Mouse (Mus musculus) gastrocnemius, postnatal 10 days (tissue): ENCODE results near the gene Syt8. TPM values are rescaled to one million over a fixed set of nuclear protein-coding genes. Genes with fewer than 3 reads are reported as not detected.

Experiments
- DNase-seq: peaks from one replicate; pipeline ENCODE4 v3.0.0; 2021; ENCODE audit warnings: mixed read lengths
- total RNA-seq, 2 experiments: library from RNA; stranded (reverse); gene quantifications; 2 replicates each; pipeline ENCODE4 v1.2.3; 2021

Gene Syt8
- total RNA-seq, 2 experiments from 2014 or later: 0.36 TPM; not detected in 1

DNA sequence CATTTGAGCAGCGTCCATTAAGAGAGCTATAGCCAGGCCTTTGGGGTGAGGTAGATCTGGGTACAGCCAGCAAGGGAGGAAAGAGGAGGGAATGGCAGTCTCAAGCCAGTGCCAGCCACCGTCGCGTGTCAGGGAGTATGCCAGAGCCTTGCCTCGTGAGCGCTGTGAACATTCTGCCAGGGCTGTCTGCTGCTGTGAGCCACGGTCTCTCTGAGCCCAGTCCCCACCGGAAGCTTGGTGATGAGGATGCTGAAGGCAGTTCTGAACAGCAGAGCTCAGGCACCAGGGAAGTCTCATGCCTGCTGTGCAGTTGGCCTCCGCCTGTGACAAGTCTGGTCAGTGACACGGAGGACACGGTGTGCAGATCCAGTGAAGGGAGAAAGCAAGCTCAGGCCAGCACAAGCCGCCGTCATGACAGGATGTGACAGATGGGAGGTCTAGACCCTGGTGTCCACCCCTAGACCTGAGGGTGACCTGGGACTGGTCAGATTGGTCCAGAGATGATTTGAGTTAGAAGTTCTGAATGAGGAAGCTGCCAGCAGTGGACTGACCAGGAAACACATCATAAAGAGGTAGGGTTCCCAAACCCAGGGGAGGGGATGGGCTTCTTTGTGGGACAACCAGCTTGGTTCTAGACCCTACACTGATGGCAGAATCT, 42.3 kb downstream of the Syt8 start:
- no peak for DNase-seq

DNA sequence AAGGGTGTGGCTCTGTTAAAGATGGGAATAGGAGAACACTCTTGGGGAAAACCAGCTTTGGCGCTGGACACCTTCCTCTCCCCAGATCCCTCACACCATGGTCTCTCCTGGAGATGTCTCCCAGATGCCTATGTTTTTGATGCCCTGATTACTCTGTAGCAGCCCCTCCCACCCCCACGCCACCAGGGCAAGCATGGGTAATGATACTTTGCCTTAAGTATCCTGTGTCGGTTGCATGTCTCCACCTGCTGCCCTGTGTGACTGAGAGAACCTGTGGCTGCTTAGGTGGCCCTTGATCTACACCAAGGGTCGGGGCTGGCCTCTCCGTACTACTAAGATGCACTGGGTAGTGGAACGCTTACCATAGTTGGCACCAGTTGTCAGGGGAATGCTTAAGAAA, 43.4 kb downstream of the Syt8 start:
- no peak for DNase-seq

DNA sequence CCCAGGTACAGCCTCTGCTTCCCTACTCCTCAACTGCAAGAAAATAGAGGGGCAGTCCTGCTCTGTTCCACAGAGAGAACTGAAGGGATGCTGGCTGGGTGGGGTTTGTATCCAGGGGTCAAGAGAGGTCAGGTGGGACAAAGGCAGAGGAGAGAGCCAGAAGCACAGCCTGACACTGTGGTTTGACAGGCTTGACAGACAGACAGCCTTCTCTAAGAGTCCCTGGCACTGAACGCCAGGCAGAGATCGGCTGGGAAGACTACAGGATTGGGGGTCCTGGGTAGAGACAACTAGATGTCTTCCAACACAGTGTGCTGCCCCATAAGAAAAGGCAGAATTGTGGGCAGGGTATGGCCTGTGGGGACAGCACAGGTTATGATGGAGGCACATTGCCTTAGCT, 43.9 kb downstream of the Syt8 start:
- DNase-seq: no peak

DNA sequence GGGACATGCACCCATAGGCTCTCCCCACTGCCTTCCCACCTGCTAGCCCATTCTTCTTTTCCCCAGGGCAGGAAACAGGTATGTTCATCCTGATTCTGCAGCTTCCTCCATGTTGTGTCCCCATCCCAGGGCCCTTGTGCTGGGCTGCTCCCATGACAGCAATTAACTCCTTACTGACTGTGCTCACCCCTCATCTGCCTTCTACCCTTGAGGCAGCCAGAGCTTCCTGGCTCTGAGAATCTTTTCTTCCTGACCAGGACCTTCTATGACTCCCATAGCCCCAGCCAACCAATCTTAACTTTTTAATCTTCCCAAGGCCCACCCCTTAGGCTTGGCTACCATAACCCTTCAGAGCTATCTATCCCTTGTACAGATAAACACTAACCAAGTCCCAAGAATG, 44.7 kb downstream of the Syt8 start:
- DNase-seq: no peak

DNA sequence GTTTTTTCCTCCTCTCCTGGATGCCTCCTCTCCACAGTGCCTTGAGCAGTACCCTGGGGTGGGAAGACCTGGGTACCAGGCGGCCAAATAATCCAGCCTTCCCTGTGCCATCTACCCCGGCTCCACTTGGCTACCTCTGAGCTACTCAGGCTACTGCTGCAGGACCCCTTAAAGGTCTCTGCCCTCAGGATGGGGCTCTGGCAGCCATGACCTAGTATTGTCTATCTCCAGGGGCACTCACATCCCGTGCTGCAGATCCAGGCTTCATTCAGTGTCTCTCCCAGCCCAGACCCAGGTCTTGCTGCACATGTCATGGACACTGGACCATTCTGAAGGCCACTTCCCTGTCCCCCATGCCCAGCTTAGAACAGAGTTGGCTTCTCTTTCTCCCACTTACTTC, 45.2 kb downstream of the Syt8 start:
- DNase-seq: no peak

DNA sequence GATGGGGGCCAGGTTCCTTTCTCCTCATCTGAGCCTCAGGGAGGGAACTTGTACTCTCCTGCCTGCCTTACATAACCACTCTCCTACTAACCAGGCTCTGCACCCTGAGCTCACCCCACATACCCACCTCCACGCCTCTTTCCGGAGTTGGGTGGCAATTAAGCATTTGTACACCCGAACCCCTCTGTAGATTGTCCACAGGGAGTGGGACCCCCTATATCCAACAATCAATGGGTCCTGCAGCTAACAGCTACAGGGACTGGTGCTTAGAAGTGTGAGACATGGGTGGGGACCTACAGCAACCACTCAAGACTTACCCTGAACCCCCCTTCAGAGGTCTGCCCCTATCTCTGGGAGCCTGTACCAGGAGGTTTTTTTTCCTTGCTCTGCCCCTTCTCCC, 46.0 kb downstream of the Syt8 start:
- no peak for DNase-seq

DNA sequence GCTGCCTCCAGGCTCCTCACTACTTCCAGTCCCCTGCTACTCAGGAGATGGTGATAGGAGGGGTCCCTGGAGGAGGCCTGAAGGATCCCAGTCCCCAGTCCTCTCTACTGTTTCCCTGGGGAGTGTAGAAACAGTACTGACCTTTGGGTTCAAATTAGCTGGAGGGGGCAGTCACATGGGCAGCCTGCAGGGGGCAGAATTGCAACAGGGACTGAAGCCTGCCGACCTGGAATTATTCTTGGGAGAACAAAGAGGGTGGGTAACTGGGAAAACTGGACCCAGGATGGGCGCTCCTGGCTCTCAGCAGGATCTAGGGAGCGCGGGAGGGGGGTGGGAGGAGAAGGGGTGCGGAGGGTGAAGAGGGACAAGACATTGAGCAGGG, 46.5 kb downstream of the Syt8 start:
- DNase-seq: peak; percentile 79

DNA sequence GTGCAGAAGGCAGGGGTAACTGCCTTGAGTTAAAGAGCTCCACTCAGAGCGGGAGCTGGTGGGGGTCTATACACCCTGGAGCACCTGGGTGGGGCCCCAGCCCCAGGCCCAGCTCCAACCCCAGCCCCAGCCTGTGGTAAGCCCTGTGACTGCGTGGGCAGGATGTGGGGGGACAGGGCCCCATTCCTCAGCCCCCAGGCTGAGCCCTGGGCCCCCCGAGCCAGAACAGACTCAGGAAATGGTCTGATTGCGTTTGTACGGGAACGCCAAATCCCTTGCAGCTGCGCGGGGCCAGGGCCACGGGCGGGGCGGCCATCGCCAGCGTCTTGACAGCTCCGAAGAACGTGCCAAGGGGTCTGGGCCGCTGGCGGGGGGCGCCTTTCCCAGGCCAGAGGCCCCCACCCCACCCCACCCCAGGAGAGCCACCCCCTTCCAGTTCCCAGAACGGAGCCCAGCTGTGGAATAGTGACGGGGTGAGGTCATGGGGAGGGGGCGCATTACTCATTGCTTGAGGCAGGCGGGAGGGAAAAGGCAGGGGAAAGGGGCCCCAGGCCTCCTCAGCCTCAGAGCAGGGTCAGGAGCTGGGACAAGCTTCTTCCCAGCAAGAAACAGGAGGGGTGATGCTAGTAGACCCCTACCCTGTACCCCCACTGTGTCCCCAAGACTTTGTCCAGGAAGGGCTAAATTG, 47.1 kb downstream of the Syt8 start:
- DNase-seq: peak; percentile 78

DNA sequence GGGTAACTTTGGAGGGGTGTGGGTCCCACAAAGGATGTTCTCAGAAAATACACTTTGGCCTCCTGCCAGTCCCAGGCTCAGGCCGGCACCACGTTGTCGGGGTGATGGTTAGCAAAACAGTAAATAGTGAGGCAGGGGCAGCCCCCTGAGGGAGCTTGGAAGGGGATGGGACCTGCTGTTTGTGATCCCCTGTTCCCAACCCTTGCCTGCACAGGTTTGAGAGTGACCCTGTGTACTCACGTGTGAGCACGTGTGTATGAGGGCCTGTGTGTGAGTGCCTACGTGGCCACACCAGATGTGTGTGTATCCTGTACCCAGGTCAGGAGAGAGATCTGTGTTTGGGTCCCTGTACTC, 47.6 kb downstream of the Syt8 start:
- no peak for DNase-seq

DNA sequence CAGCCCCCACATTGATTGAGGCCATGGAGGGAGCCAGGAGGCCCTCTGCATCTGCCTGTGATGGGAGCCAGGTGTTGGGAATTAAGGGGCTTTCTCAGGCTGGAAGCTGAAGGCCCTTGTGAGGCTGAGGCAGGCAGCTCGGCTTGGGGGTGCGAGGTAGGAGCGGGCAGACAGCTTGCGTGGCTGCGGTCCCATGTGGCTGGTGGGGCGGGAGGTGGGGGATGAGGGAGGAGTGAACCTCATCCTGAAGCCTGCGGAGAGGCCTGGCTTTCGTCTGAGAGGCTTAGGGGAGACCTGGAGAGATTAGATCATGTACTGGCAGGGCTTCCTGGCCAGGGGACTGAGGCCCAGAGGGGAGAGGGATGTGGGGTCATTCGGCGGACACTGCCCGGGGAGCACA, 48.5 kb downstream of the Syt8 start:
- DNase-seq: no peak

DNA sequence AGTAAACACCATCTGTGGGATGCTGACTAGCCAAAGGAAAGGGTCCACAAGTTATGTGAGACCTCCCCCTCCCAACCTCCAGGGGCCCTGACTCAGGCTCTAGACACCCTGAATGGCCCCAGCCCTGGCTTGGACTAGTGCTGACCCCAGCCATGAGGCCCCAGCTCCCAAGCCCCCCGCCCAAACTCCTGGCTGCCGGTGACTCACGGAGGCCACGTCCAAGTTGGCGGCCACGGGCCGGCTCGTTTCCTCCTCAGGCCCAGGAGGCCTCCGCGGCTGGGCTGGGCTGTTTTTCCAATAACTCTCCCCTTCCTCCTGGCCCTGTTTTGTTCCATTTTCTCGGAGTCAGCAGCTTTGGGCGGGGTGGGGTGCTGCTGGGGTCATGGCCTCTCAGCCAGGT, 50.1 kb downstream of the Syt8 start:
- DNase-seq: peak; percentile 78

DNA sequence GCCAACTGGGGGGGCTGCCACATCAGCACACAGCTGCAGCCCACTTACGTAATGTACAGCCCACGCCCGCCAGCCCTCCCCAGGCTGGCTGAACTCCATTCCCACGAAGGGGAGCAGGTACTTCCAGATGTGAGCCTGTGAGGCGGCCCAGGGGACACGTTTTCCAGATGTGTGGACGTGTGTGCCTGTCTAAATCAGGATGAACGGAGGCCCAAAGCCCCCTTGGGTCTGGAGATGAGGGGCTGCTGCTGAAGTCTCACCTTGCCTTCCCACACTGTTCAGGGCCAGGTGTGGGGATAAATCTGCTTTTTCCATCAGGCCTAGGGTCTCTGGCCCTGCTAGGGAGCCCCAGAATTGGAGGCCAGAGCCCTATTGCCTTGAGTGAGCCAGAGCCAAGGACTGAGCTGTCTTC, 52.1 kb downstream of the Syt8 start:
- DNase-seq: no peak

DNA sequence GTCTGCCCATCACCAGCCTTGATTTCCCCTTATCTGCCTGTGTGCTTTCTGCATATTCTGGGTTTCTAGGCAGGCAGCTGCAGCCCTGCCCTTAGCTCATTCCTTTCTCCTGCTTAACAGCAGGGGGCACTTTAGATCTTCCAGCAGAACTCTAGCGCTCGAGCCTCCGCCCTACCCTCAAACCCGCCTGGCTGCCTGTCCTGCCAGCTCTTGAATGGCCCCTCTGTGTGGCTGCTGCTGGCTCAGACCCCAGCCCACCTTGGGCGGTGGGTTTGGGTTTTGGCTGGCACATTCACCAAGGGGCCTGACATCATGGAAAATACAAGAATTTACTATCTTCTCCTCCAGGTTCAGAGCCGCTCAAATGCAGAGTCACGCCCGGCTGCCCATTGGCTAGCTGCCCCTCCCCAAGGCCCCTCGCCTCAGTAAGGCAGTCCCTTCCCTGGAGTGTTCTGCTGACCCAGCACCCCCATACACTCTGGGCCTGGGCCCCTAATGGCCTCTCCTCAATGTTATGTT, 52.8 kb downstream of the Syt8 start:
- no peak for DNase-seq

DNA sequence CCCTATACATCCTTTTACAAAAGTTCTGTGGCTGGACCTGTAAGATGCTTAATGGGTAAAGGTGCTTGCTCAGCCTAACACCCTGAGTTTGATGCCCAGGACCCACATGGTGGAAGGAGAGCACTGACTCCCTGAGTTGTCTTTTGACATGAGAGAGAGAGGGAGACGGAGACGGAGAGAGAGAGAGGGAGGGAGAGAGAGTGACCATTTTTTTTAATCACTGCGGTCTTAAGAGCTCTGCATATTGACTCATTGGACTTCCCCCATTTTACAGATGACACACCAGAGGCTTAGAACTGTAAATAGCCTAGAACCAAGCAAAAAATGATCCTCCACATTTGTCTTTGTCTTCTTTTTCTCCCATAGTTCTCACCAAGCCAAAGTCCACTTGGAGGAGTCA, 53.4 kb downstream of the Syt8 start:
- no peak for DNase-seq

Other genes with a start within 250 kb of the Syt8 start
- not detected for gene Gm10153, start 244.5 kb upstream of the Syt8 start, total RNA-seq
- gene Krtap5-3, start 233.5 kb upstream of the Syt8 start, total RNA-seq: not detected
- gene Gm7579, start 223.0 kb upstream of the Syt8 start, total RNA-seq: not detected
- gene Krtap5-5, start 204.9 kb upstream of the Syt8 start, total RNA-seq: not detected
- gene Gm40460, start 193.8 kb upstream of the Syt8 start, total RNA-seq: not detected
- not detected for gene Gm2431, start 176.5 kb upstream of the Syt8 start, total RNA-seq
- not detected for gene Gm4559, start 160.5 kb upstream of the Syt8 start, total RNA-seq
- not detected for gene Krtap5-1, start 137.7 kb upstream of the Syt8 start, total RNA-seq
- gene Krtap5-4, start 131.3 kb upstream of the Syt8 start, total RNA-seq: not detected
- gene Ifitm10, start 61.1 kb upstream of the Syt8 start, total RNA-seq: 1 to 10 TPM; 3.3 to 4.8 TPM
- 1 to 10 TPM in 1 of 2 experiments, not detected in 1; 1.0 TPM for gene Gm49369, start 52.2 kb upstream of the Syt8 start, total RNA-seq
- 100 to 1,000 TPM; 249 to 254 TPM for gene Ctsd, start 46.8 kb upstream of the Syt8 start, total RNA-seq
- gene Tnni2, start 7.0 kb downstream of the Syt8 start, total RNA-seq: over 10,000 TPM; 11,296 to 12,937 TPM
- 10 to 100 TPM; 14.4 to 24.4 TPM for gene Lsp1, start 26.0 kb downstream of the Syt8 start, total RNA-seq
- over 10,000 TPM; 17,146 to 18,824 TPM for gene Tnnt3, start 64.0 kb downstream of the Syt8 start, total RNA-seq
- 1 to 10 TPM; 6.4 to 7.2 TPM for gene Mrpl23, start 97.8 kb downstream of the Syt8 start, total RNA-seq
- 1,000 to 10,000 TPM; 6,069 to 6,624 TPM for gene Igf2, start 232.0 kb downstream of the Syt8 start, total RNA-seq
- gene Gm49394, start 235.1 kb downstream of the Syt8 start, total RNA-seq: under 1 TPM; 0.25 to 0.47 TPM